Mouse (Mus musculus) heart, embryonic 15.5 days (tissue): ENCODE measurements around the gene Baiap2l1. TPM values are rescaled to one million over a fixed set of nuclear protein-coding genes. Genes with fewer than 3 reads are reported as not detected.

Source experiments
- ATAC-seq: fragments of 200-750 bp; cut with Nextera tagmentation; replicated peaks from 2 replicates; pipeline ENCODE4 v1.8.0; 2017; ENCODE audit warnings: low read depth, moderate TSS enrichment; ENCODE audit not compliant: insufficient number of reproducible peaks, insufficient read depth, low FRiP score
- H3K27ac ChIP-seq: fragments of 300-500 bp; sonication (generic); 2 replicates; pipeline ENCODE4 v1.5.1; 2015; ENCODE audit warnings: mild to moderate bottlenecking, inconsistent platforms
- H3K27me3 ChIP-seq: fragments of 300-500 bp; sonication (generic); 2 replicates; pipeline ENCODE4 v1.6.1; 2015; ENCODE audit warnings: inconsistent platforms
- H3K36me3 ChIP-seq: fragments of 300-500 bp; sonication (generic); 2 replicates; pipeline ENCODE4 v1.6.1; 2015; ENCODE audit warnings: mild to moderate bottlenecking, inconsistent platforms
- H3K4me1 ChIP-seq: fragments of 300-500 bp; sonication (generic); replicated peaks from 2 replicates; pipeline ENCODE4 v1.6.1; 2015; ENCODE audit warnings: inconsistent platforms
- H3K4me2 ChIP-seq: fragments of 300-500 bp; sonication (generic); 2 replicates; pipeline ENCODE4 v1.6.1; 2015; ENCODE audit warnings: inconsistent platforms, mild to moderate bottlenecking, moderate library complexity
- H3K4me3 ChIP-seq: fragments of 300-500 bp; sonication (generic); 2 replicates; pipeline ENCODE4 v1.5.1; 2015; ENCODE audit warnings: mild to moderate bottlenecking, inconsistent platforms
- H3K9ac ChIP-seq: fragments of 300-500 bp; sonication (generic); 2 replicates; pipeline ENCODE4 v1.6.1; 2015; ENCODE audit warnings: mild to moderate bottlenecking, inconsistent platforms
- H3K9me3 ChIP-seq: fragments of 300-500 bp; sonication (generic); replicated peaks from 2 replicates; pipeline ENCODE4 v1.6.1; 2016; ENCODE audit warnings: inconsistent platforms
- WGBS: fragments of 180-500 bp; shearing (Covaris S2); methylation state at CpG from one replicate; pipeline ENCODE4 v1.1.7; 2015; ENCODE audit warnings: mixed read lengths; 5-methylcytosine and 5-hydroxymethylcytosine counted together
- polyA plus RNA-seq: library from polyadenylated mRNA; unstranded; fragments of >200 nt; fragmentation: Nextera tagmentation; extraction: Ambion mirVana; gene quantifications from 2 replicates; pipeline ENCODE4 v1.2.1, GENCODE M21; 2015

The Baiap2l1 gene
- polyA plus RNA-seq, 1 experiment from 2014 or later, result 11.4 TPM

DNA sequence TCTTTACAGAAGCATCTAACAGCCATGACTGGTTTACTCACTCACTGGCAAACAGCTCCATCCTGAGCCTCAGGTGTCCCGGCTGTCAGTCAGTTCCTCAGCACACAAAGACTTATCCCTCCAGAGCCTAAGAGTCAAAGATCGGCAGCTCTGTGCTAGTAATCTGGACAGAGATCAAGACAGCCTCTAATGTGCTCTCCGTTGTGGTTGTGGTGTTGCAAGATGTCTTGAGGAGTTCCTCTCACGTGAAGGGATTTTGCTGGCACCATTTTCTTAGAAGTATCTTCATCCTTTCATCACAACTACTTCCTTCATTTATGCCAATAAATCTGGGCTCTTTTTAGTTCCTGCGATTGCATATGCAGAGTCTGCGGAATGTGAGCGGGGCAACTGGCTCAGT, 45.7 kb downstream of the Baiap2l1 start:
- peaks cover 25% of the 10 kb centered on the region for H3K4me1 ChIP-seq
- H3K27ac ChIP-seq, result no peak overlapping the region
- no peak overlapping the region for H3K4me2 ChIP-seq
- no peaks in the 10 kb centered on the region for H3K9me3 ChIP-seq
- H3K36me3 ChIP-seq, result no peaks in the 10 kb centered on the region
- no peak overlapping the region for H3K9ac ChIP-seq
- WGBS, result 69% methylated on average over 7 of the region's 7 CpGs
- H3K27me3 ChIP-seq, result no peaks in the 10 kb centered on the region
- H3K4me3 ChIP-seq, result no peak overlapping the region
- ATAC-seq, result no peak

- ATAC-seq, result no peak; the same call in 1 of the 2 replicates
- H3K4me3 ChIP-seq, result no peak overlapping the region
- peak overlapping the region; percentile 76 for H3K27ac ChIP-seq
Measured at GRCm38 (mm10) chr5:144308929-144309328, 49.0 kb downstream of the Baiap2l1 start.

DNA sequence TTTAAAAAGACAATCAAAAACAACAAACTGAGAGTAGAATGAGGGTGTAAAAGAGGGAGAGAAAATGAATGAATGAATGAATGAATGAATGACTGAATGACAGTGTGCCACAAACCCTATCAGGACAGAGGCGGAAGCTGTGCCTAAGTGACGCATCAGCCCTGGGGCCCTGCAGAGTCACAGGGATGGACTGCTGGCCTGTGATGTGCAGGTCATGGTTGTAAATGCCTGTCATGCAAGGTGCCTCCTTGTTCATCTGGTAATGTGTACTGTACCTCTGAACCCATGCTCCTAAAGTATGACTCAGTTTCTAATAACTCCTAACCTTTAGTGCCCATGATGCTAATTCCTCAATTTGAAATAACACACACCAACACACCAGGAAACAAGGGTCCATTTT, 54.8 kb downstream of the Baiap2l1 start:
- no peaks in the 10 kb centered on the region for H3K9me3 ChIP-seq
- no peak for ATAC-seq
- H3K4me2 ChIP-seq, result no peak overlapping the region
- H3K4me1 ChIP-seq, result no peaks in the 10 kb centered on the region; the same call in 1 of the 2 replicates
- no peak overlapping the region for H3K9ac ChIP-seq
- no peaks in the 10 kb centered on the region for H3K27me3 ChIP-seq
- no peaks in the 10 kb centered on the region for H3K36me3 ChIP-seq
- no peak overlapping the region for H3K4me3 ChIP-seq
- WGBS, result 88% methylated on average over 2 of the region's 2 CpGs
- H3K27ac ChIP-seq, result no peak overlapping the region

More at GRCm38 (mm10) chr5:144308929-144309328, 49.0 kb downstream of the Baiap2l1 start:
- Histone ChIP-seq H3K4me2 (no peak overlapping the region), H3K9me3 (no peaks in the 10 kb centered on the region), H3K9ac (no peak overlapping the region), H3K4me1 (peaks cover 22% of the 10 kb centered on the region), H3K27me3 (no peaks in the 10 kb centered on the region), H3K36me3 (no peaks in the 10 kb centered on the region)
- 55% methylated on average over 4 of the region's 4 CpGs for WGBS

DNA sequence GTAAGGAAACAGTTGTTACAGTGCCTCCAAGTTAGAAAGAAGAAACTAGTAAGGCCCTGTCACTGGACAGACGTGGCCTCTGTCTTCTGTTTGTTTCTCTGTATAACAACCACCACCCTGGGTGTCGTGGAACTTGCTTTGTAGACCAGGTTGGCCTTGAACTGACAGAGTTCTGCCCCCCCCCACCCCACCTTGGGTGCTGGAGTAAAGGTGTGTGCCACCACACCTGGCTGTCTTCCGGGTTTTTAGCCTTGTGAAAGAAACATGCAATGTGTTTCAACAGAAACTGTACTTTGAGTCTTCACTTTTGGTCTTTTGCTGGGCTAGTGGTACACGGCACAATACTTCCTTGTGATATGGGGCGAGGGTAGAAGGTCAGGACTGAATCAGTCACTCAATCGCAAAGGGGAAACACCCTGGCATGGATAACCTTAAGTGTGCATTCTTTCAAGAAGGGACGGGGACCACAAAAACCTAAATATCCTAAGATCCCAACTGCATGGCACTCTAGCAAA, 61.8 kb downstream of the Baiap2l1 start:
- peaks cover 4% of the 10 kb centered on the region for H3K4me1 ChIP-seq
- 79% methylated on average over 7 of the region's 7 CpGs for WGBS
- H3K36me3 ChIP-seq, result no peaks in the 10 kb centered on the region
- no peak overlapping the region for H3K27ac ChIP-seq
- H3K4me3 ChIP-seq, result no peak overlapping the region
- no peak for ATAC-seq
- no peaks in the 10 kb centered on the region for H3K27me3 ChIP-seq
- no peak overlapping the region for H3K4me2 ChIP-seq
- H3K9me3 ChIP-seq, result no peaks in the 10 kb centered on the region
- no peak overlapping the region for H3K9ac ChIP-seq

DNA sequence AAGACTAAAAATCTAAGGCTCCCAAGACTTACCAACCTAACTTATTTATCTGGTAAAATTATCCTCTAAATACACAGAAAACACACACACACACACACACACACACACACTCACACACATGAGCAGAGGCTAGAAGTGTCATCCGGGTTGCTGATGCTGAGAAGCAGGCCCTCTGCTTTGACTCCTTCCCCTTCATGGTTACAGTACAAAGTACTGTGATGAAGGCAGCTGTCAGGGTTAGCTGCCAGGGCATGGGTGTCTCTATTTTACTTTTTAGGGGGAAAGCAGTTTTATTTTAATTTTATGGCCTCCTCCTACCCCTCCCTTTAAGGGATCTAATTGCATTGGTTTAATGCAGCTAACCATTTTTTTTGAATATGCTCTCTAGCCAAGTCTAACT, 62.6 kb downstream of the Baiap2l1 start:
- no peak for ATAC-seq

DNA sequence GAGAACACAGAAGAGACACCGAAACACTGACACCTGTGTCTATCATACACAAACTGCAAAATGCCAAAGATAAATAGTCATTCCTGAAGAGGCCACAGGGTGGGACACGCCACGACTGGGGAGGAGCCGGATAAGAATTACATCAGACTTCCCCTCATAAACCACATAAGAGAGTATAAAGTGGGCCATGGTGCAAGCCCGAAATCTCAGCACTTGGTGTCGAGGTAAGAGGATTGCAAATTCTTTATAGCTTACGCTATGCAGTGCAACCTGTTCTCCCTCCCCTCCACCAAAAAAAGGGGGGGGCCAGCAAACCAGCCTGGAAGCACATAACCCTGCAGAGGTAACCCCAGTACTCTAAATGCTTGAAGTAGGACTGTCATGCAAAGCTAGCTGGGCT, 63.0 kb downstream of the Baiap2l1 start:
- 60% methylated on average over 7 of the region's 7 CpGs for WGBS

More for the DNA sequence above, 62.6 kb downstream of the Baiap2l1 start:
- WGBS, result 80% methylated on average over 1 of the region's 1 CpGs
- H3K4me1 ChIP-seq, result peaks cover 10% of the 10 kb centered on the region
- H3K9ac ChIP-seq, result no peak overlapping the region
- no peak overlapping the region for H3K4me3 ChIP-seq
- H3K9me3 ChIP-seq, result no peaks in the 10 kb centered on the region
- H3K27me3 ChIP-seq, result no peaks in the 10 kb centered on the region
- H3K27ac ChIP-seq, result no peak overlapping the region
- no peak overlapping the region for H3K4me2 ChIP-seq
- no peaks in the 10 kb centered on the region for H3K36me3 ChIP-seq

DNA sequence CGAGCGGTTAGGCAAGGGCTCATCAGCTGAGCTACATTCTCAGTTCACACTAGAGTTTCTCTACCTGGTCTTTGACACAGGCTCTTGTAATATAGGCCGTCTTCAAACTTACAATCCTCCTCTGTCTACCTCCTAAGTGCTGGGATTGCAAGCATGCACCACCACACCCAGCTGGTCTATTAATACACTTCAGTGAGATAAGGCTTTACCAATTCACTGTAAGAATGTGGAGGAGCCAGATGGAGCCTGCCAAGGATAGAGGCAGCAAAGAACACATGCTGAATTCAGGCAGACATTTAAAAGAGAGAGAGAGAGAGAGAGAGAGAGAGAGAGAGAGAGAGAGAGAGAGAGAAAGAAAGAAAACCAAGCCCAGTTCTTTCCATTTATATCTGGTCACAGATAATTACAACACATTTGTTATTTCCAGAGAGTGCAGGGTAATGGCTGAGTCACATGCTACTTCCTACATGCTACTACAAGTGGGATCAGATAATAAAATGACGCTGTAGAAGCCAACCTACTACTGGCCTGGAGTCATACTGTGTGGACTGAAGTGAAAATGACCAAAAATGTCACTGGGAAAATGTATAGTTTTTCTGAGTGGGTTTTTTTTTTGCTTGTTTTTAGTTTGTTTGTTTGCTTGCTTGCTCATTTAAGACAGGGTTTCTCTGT, 68.0 kb downstream of the Baiap2l1 start:
- 49% methylated on average over 4 of the region's 4 CpGs for WGBS
- Histone ChIP-seq H3K4me2 (peak overlapping the region; percentile 5; the same call in 1 of the 2 replicates), H3K27me3 (no peaks in the 10 kb centered on the region), H3K27ac (peak overlapping the region; percentile 77), H3K9me3 (no peaks in the 10 kb centered on the region), H3K4me1 (peaks cover 33% of the 10 kb centered on the region), H3K9ac (no peak overlapping the region), H3K36me3 (no peaks in the 10 kb centered on the region), H3K4me3 (no peak overlapping the region)
- ATAC-seq, result peak; percentile 91

More for the DNA sequence above, 63.0 kb downstream of the Baiap2l1 start:
- Histone ChIP-seq H3K4me1 (peaks cover 14% of the 10 kb centered on the region), H3K4me3 (no peak overlapping the region), H3K4me2 (no peak overlapping the region), H3K9ac (no peak overlapping the region), H3K27me3 (no peaks in the 10 kb centered on the region), H3K36me3 (no peaks in the 10 kb centered on the region), H3K9me3 (no peaks in the 10 kb centered on the region), H3K27ac (no peak overlapping the region)
- ATAC-seq, result no peak

GRCm38 (mm10) chr5:144288391-144288790, 69.5 kb downstream of the Baiap2l1 start:
- no peak for ATAC-seq
- H3K4me2 ChIP-seq, result no peak overlapping the region
- no peak overlapping the region for H3K4me3 ChIP-seq
- 85% methylated on average over 9 of the region's 9 CpGs for WGBS
- H3K9me3 ChIP-seq, result no peaks in the 10 kb centered on the region
- H3K27me3 ChIP-seq, result no peaks in the 10 kb centered on the region
- no peaks in the 10 kb centered on the region for H3K36me3 ChIP-seq
- H3K27ac ChIP-seq, result 0 out of 2 replicates have a peak overlapping the region, but pooled peaks have one; percentile 77
- H3K9ac ChIP-seq, result no peak overlapping the region
- H3K4me1 ChIP-seq, result peaks cover 35% of the 10 kb centered on the region

- H3K4me3 ChIP-seq, result no peak overlapping the region
- no peak overlapping the region for H3K4me2 ChIP-seq
- H3K9me3 ChIP-seq, result no peaks in the 10 kb centered on the region
- no peak for ATAC-seq
- H3K27me3 ChIP-seq, result no peaks in the 10 kb centered on the region
- 67% methylated on average over 3 of the region's 3 CpGs for WGBS
- peak overlapping the region; percentile 23 for H3K27ac ChIP-seq
- H3K9ac ChIP-seq, result no peak overlapping the region
- peaks cover 35% of the 10 kb centered on the region for H3K4me1 ChIP-seq
- H3K36me3 ChIP-seq, result no peaks in the 10 kb centered on the region; the same call in 1 of the 2 replicates
Measured at GRCm38 (mm10) chr5:144287267-144287820, 70.6 kb downstream of the Baiap2l1 start.

- no peak overlapping the region for H3K4me3 ChIP-seq
- no peaks in the 10 kb centered on the region; the same call in 1 of the 2 replicates for H3K36me3 ChIP-seq
- ATAC-seq, result no peak
- WGBS, result 65% methylated on average over 9 of the region's 9 CpGs
- H3K9ac ChIP-seq, result no peak overlapping the region
- no peak overlapping the region for H3K4me2 ChIP-seq
- no peaks in the 10 kb centered on the region for H3K27me3 ChIP-seq
- H3K27ac ChIP-seq, result no peak overlapping the region
- peaks cover 35% of the 10 kb centered on the region for H3K4me1 ChIP-seq
- no peaks in the 10 kb centered on the region for H3K9me3 ChIP-seq
Measured at GRCm38 (mm10) chr5:144286591-144287266, 71.2 kb downstream of the Baiap2l1 start.

DNA sequence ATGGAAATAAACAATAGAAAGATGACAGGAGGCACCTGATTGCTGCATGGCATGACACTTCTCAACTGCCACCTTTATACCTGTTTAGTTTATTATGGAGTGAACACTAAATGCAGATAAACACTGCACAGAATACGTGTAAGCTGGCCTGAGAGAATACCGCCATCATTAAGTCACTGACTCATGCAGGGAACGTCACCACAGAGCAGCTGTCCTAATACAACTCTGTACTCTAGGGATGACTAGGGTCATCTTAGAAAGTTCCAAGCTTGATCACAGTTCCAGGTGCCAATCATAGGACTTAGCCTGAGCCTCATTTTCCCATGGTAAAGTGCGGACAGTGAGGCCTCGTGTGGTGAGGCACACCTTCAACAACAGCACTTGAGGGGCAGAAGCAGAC, 73.3 kb downstream of the Baiap2l1 start:
- Histone ChIP-seq H3K36me3 (peaks cover 13% of the 10 kb centered on the region), H3K4me2 (no peak overlapping the region), H3K27ac (no peak overlapping the region), H3K4me1 (peaks cover 25% of the 10 kb centered on the region), H3K9ac (no peak overlapping the region), H3K27me3 (no peaks in the 10 kb centered on the region), H3K9me3 (no peaks in the 10 kb centered on the region), H3K4me3 (no peak overlapping the region)
- 77% methylated on average over 5 of the region's 5 CpGs for WGBS
- no peak for ATAC-seq
